Mouse (Mus musculus) myocyte (in vitro differentiated cells): ENCODE results near the gene Il22ra2. TPM values are rescaled to one million over a fixed set of nuclear protein-coding genes. Genes with fewer than 3 reads are reported as not detected.

ENCODE experiments used
- H3K27me3 ChIP-seq: one replicate; pipeline ENCODE4 v1.6.1; 2011; ENCODE audit not compliant: control insufficient read depth, insufficient read depth, insufficient read length
- H3K36me3 ChIP-seq: one replicate; pipeline ENCODE4 v1.6.1; 2011; ENCODE audit not compliant: control insufficient read depth, insufficient read depth
- H3K4me2 ChIP-seq: one replicate; pipeline ENCODE4 v1.6.1; 2011; ENCODE audit warnings: low read depth, control low read depth
- H3K4me3 ChIP-seq: one replicate; pipeline ENCODE4 v1.5.1; 2011; ENCODE audit warnings: mild to moderate bottlenecking, control low read depth, moderate library complexity
- H3K79me2 ChIP-seq: one replicate; pipeline ENCODE4 v1.6.1; 2011; ENCODE audit not compliant: control insufficient read depth, insufficient read depth
- H3ac ChIP-seq: one replicate; pipeline ENCODE4 v1.6.1; 2011; ENCODE audit not compliant: control insufficient read depth, insufficient read length
- CEBPB ChIP-seq: IDR thresholded peaks from 2 replicates; pipeline ENCODE4 v1.6.1; 2011; ENCODE audit warnings: mild to moderate bottlenecking, moderate library complexity; ENCODE audit not compliant: poor library complexity, insufficient read depth, severe bottlenecking
- E2F4 ChIP-seq: IDR thresholded peaks from one replicate; pipeline ENCODE4 v1.6.1; 2011; ENCODE audit warnings: mild to moderate bottlenecking, control low read depth, moderate library complexity; ENCODE audit not compliant: insufficient read depth
- MAX ChIP-seq: IDR thresholded peaks from one replicate; pipeline ENCODE4 v1.6.1; 2011; ENCODE audit warnings: low read depth, mild to moderate bottlenecking, control low read depth
- MYOD1 ChIP-seq, 3 experiments: IDR thresholded peaks; one replicate each; pipeline ENCODE4 v1.6.1; 2011; ENCODE audit warnings: control low read depth in 2 of 3, low read depth in 2 of 3, mild to moderate bottlenecking in 2 of 3, moderate library complexity in 1 of 3; ENCODE audit not compliant: insufficient read length in 2 of 3, control insufficient read depth in 1 of 3
- MYOG ChIP-seq, 3 experiments: IDR thresholded peaks; one replicate each; pipeline ENCODE4 v1.6.1; 2011; ENCODE audit warnings: control low read depth in 2 of 3, low read depth in 2 of 3, mild to moderate bottlenecking in 2 of 3; ENCODE audit not compliant: insufficient read length in 2 of 3, control insufficient read depth in 1 of 3, insufficient read depth in 1 of 3
- POLR2A ChIP-seq: IDR thresholded peaks from one replicate; pipeline ENCODE4 v1.6.1; 2011; ENCODE audit warnings: low read depth, mild to moderate bottlenecking, control low read depth, moderate library complexity; ENCODE audit not compliant: insufficient read length
- POLR2AphosphoS2 ChIP-seq: IDR thresholded peaks from one replicate; pipeline ENCODE4 v1.6.1; 2011; ENCODE audit warnings: low read depth, control low read depth; ENCODE audit not compliant: insufficient read length
- REST ChIP-seq: IDR thresholded peaks from one replicate; pipeline ENCODE4 v1.6.1; 2011; ENCODE audit warnings: mild to moderate bottlenecking, control low read depth, moderate library complexity; ENCODE audit not compliant: insufficient read depth, insufficient read length
- SRF ChIP-seq: IDR thresholded peaks from one replicate; pipeline ENCODE4 v1.6.1; 2011; ENCODE audit warnings: low read depth; ENCODE audit not compliant: control insufficient read depth, insufficient read length
- TCF12 ChIP-seq: IDR thresholded peaks from one replicate; pipeline ENCODE4 v1.6.1; 2011; ENCODE audit warnings: mild to moderate bottlenecking, control low read depth; ENCODE audit not compliant: poor library complexity, insufficient read depth, severe bottlenecking
- TCF3 ChIP-seq: IDR thresholded peaks from one replicate; pipeline ENCODE4 v1.6.1; 2011; ENCODE audit warnings: low read depth, control low read depth; ENCODE audit not compliant: insufficient read length
- USF1 ChIP-seq: IDR thresholded peaks from one replicate; pipeline ENCODE4 v1.6.1; 2011; ENCODE audit warnings: low read depth, mild to moderate bottlenecking, control low read depth, moderate library complexity
- polyA plus RNA-seq: library from polyadenylated mRNA; unstranded; fragments of >200 nt; fragmentation: generic; extraction: Trizol; gene quantifications from one replicate; pipeline ENCODE4 v1.2.1, GENCODE M21; 2012; ENCODE audit warnings: missing spikeins

Gene Il22ra2
- polyA plus RNA-seq, 1 experiment, result not detected

GRCm38 (mm10) chr10:19611616-19612015, 10.2 kb upstream of the Il22ra2 start:
- TF ChIP-seq POLR2AphosphoS2, result no peak
- TF ChIP-seq MYOD1 (IDR thresholded peaks at IDR 0.05; ENCODE audit: control insufficient read depth in 1 of 3, insufficient read length in 2 of 3, low read depth in 2 of 3), result no peak
- TF ChIP-seq MAX, result no peak
- no peak for TF ChIP-seq TCF12
- TF ChIP-seq E2F4, result no peak
- no peak for TF ChIP-seq CEBPB
- TF ChIP-seq TCF3, result no peak
- TF ChIP-seq USF1, result no peak
- no peak for TF ChIP-seq SRF
- no peak for TF ChIP-seq REST
- no peak for TF ChIP-seq MYOG (IDR thresholded peaks at IDR 0.05; ENCODE audit: control insufficient read depth in 1 of 3, insufficient read depth in 1 of 3, insufficient read length in 2 of 3, low read depth in 2 of 3)
- TF ChIP-seq POLR2A, result no peak
- peaks cover 17% of the 10 kb centered on the region for H3K36me3 ChIP-seq
- no peak overlapping the region for H3K4me2 ChIP-seq

GRCm38 (mm10) chr10:19613111-19613753, 8.6 kb upstream of the Il22ra2 start:
- Histone ChIP-seq H3K79me2 (no peaks in the 10 kb centered on the region), H3K27me3 (no peaks in the 10 kb centered on the region), H3K4me3 (no peak overlapping the region), H3K4me2 (no peak overlapping the region), H3ac (no peak overlapping the region), H3K36me3 (peaks cover 10% of the 10 kb centered on the region)
- TF ChIP-seq USF1, result no peak

More at GRCm38 (mm10) chr10:19611616-19612015, 10.2 kb upstream of the Il22ra2 start:
- Histone ChIP-seq H3ac (no peak overlapping the region), H3K27me3 (no peaks in the 10 kb centered on the region), H3K4me3 (no peak overlapping the region), H3K79me2 (no peaks in the 10 kb centered on the region)

GRCm38 (mm10) chr10:19619736-19620135, 2.1 kb upstream of the Il22ra2 start:
- no peaks in the 10 kb centered on the region for H3K79me2 ChIP-seq
- no peaks in the 10 kb centered on the region for H3K27me3 ChIP-seq
- TF ChIP-seq MYOD1 (IDR thresholded peaks at IDR 0.05; ENCODE audit: control insufficient read depth in 1 of 3, insufficient read length in 2 of 3, low read depth in 2 of 3) (no peak), TCF12 (no peak)
- no peak overlapping the region for H3K4me2 ChIP-seq
- H3K36me3 ChIP-seq, result no peaks in the 10 kb centered on the region
- H3ac ChIP-seq, result no peak overlapping the region
- H3K4me3 ChIP-seq, result no peak overlapping the region

GRCm38 (mm10) chr10:19624617-19625016, 2.8 kb downstream of the Il22ra2 start:
- H3K4me3 ChIP-seq, result no peak overlapping the region
- H3ac ChIP-seq, result no peak overlapping the region
- peaks cover 4% of the 10 kb centered on the region for H3K27me3 ChIP-seq
- H3K79me2 ChIP-seq, result no peaks in the 10 kb centered on the region
- TF ChIP-seq POLR2AphosphoS2, result no peak
- TF ChIP-seq REST, result no peak
- no peak for TF ChIP-seq SRF
- no peak for TF ChIP-seq USF1
- TF ChIP-seq E2F4, result no peak
- no peak for TF ChIP-seq MYOD1 (IDR thresholded peaks at IDR 0.05; ENCODE audit: control insufficient read depth in 1 of 3, insufficient read length in 2 of 3, low read depth in 2 of 3)
- TF ChIP-seq TCF3, result no peak
- no peak for TF ChIP-seq POLR2A
- TF ChIP-seq MAX, result no peak
- no peak for TF ChIP-seq MYOG (IDR thresholded peaks at IDR 0.05; ENCODE audit: control insufficient read depth in 1 of 3, insufficient read depth in 1 of 3, insufficient read length in 2 of 3, low read depth in 2 of 3)
- no peak for TF ChIP-seq CEBPB
- no peak for TF ChIP-seq TCF12
- H3K36me3 ChIP-seq, result no peaks in the 10 kb centered on the region
- H3K4me2 ChIP-seq, result no peak overlapping the region

GRCm38 (mm10) chr10:19627342-19627741, 5.5 kb downstream of the Il22ra2 start:
- peaks cover 7% of the 10 kb centered on the region for H3K27me3 ChIP-seq
- H3K4me3 ChIP-seq, result no peak overlapping the region
- H3K36me3 ChIP-seq, result no peaks in the 10 kb centered on the region
- H3ac ChIP-seq, result no peak overlapping the region
- no peak for TF ChIP-seq POLR2AphosphoS2
- no peak for TF ChIP-seq REST
- TF ChIP-seq USF1, result no peak
- TF ChIP-seq E2F4, result no peak
- no peak for TF ChIP-seq TCF12
- TF ChIP-seq CEBPB, result no peak
- TF ChIP-seq TCF3, result no peak
- no peak for TF ChIP-seq POLR2A
- no peak for TF ChIP-seq SRF
- no peak for TF ChIP-seq MYOD1 (IDR thresholded peaks at IDR 0.05; ENCODE audit: control insufficient read depth in 1 of 3, insufficient read length in 2 of 3, low read depth in 2 of 3)
- no peak for TF ChIP-seq MAX
- TF ChIP-seq MYOG (IDR thresholded peaks at IDR 0.05; ENCODE audit: control insufficient read depth in 1 of 3, insufficient read depth in 1 of 3, insufficient read length in 2 of 3, low read depth in 2 of 3), result no peak
- no peaks in the 10 kb centered on the region for H3K79me2 ChIP-seq
- no peak overlapping the region for H3K4me2 ChIP-seq
